Mouse (Mus musculus): ENCODE measurements at regions not wholly inside any gene's neighbourhood (a gene's known extent, or its start where the extent isn't known, plus 50 kb on each side); places are given as distances from the start of the nearest gene placed in this dataset.

GRCm38 (mm10) chr2:71640251-71640650, 93.7 kb upstream of the Dlx2 start:
- no peak for DNase-seq (ENCODE audit: low read depth, low spot score)

GRCm38 (mm10) chr2:71644038-71644470, 97.5 kb upstream of the Dlx2 start:
- peak; percentile 49 for DNase-seq (ENCODE audit: low read depth, low spot score)

- DNase-seq (ENCODE audit: low read depth, low spot score), result no peak
Observed at GRCm38 (mm10) chr2:71647914-71648497, 97.4 kb upstream of the Itga6 start.

DNA sequence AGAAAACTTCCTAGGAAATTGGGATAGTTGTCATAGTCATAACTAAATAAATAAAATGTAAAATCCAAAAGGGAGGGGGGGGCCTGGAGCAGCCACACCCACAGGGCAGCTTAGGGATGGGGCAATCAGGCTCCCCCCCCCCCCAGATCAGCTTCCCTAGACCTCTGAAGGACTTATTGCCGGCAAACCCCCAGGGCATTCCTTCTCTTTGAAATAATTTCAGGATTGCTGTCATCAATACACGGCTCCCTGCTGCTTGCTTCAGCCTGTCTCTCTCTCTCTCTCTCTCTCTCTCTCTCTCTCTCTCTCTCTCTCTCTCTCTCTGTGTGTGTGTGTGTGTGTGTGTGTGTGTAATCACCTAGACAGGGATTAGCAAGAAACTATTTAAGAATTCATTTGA, 93.8 kb upstream of the Itga6 start:
- DNase-seq (ENCODE audit: low read depth, low spot score), result no peak

- DNase-seq (ENCODE audit: low read depth, low spot score), result peak; percentile 36
Observed at GRCm38 (mm10) chr2:71652261-71652801, 93.1 kb upstream of the Itga6 start.

- DNase-seq (ENCODE audit: low read depth, low spot score), result no peak
Observed at GRCm38 (mm10) chr2:71654817-71655503, 90.5 kb upstream of the Itga6 start.

- DNase-seq (ENCODE audit: low read depth, low spot score), result peak; percentile 10
Observed at GRCm38 (mm10) chr2:71655504-71656390, 89.7 kb upstream of the Itga6 start.

DNA sequence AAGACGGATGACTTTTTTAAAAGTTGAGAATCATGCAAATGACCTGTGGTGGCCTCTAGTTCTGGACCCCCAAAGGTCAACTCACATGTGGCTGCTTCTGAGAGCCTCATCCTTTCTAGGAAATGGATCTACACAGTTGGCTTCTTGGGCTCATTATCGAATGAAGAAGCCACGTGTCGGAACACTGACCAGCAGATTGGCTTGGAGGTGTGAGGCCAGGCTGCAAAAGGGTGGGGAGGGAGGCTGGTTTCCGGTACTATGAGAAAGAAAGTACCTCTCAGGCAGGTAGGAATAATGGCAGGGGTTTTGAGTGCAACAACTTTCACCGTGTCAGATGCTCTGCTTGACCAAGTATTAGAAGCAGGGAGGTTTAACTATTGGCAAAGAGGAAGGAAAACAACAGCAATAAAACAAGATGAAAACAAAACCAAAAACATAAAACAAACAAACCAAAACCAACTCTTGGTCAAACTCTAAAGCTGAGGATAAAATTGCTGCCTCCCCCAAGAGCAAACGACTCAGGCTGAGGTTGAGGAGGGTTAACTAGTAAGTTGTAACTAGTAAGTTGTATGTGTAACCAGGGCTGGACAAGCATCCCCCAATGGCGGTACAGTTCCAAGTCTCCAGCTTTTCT, 88.7 kb upstream of the Itga6 start:
- no peak for DNase-seq (ENCODE audit: low read depth, low spot score)

GRCm38 (mm10) chr2:71661438-71661837, 84.0 kb upstream of the Itga6 start:
- no peak for DNase-seq (ENCODE audit: low read depth, low spot score)

GRCm38 (mm10) chr2:71661986-71662385, 83.4 kb upstream of the Itga6 start:
- DNase-seq (ENCODE audit: low read depth, low spot score), result no peak

- DNase-seq (ENCODE audit: low read depth, low spot score), result no peak
Observed at GRCm38 (mm10) chr2:71663453-71663852, 82.0 kb upstream of the Itga6 start.

- no peak for DNase-seq (ENCODE audit: low read depth, low spot score)
Observed at GRCm38 (mm10) chr2:71666927-71667326, 78.5 kb upstream of the Itga6 start.

DNA sequence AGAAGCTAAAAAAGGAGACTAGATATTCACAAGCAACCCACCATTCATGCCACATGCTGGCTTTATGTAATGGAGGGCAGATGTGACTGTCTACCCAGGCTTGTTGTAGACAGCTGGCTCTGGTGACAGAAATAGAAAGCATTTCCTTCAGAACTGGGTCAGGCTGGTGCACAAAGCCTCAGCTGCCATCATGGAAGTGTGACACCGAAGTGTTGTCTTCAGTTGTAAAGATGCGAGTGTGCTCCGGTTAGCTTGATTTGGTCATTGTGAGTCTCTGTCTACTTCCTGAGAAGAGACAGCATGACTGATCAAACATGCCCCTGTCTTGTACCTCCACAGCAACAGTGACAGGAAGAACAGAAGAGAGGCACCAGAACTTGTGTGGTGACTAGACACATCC, 77.7 kb upstream of the Itga6 start:
- peak; percentile 26 for DNase-seq (ENCODE audit: low read depth, low spot score)

DNA sequence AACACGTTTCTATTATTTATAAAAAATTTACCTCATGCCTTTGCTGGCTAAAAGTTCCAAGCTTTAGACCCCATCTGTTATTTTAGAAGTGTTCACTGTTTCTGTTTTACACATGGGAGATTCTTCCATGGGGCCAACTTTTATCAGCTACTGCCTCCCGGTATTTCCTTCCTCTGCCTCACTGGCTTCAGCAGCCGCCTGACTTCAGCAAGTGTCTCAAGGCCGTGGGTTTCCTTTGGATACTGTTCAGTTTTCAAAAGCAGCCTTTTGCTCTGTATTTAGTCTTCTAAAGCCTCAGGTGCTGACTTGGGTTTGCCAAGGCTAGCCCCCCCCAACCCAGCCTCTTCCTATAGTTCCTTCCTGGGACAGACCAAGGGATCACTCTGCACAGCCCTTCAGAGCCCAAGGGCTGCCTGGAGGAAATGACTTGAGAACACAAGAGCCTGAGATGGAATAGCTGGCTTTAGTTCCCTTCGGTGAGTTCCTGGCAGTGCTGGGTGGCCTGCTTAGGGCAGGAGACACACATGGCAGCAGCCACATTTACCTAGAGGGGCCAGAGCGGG, 75.1 kb upstream of the Itga6 start:
- DNase-seq (ENCODE audit: low read depth, low spot score), result no peak

DNA sequence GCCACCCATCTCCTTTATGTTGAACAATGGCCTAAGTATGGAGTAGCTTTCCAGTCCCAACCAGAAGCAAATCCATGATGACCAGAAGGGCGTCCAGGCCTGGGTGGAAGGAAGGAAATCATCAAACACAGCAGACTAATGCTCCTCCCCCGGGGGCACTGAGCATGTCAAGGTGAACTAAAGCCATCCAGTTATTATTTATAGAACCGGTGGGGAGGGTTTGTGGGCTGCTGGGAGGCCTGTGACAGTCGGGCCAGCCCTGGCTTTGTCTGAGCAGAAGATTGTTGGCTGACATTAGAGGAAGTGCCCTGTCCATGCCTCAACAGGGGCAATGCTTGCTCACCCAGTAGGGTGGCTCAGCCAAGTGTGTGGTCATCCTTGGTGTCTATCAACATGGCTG, 74.5 kb upstream of the Itga6 start:
- DNase-seq (ENCODE audit: low read depth, low spot score), result no peak

- no peak for DNase-seq (ENCODE audit: low read depth, low spot score)
Observed at GRCm38 (mm10) chr2:71673087-71673920, 72.1 kb upstream of the Itga6 start.

- DNase-seq (ENCODE audit: low read depth, low spot score), result no peak
Observed at GRCm38 (mm10) chr2:71680746-71681145, 64.7 kb upstream of the Itga6 start.

GRCm38 (mm10) chr2:71681148-71681547, 64.3 kb upstream of the Itga6 start:
- DNase-seq (ENCODE audit: low read depth, low spot score), result no peak

- DNase-seq (ENCODE audit: low read depth, low spot score), result no peak
Observed at GRCm38 (mm10) chr2:71683375-71683774, 62.0 kb upstream of the Itga6 start.

DNA sequence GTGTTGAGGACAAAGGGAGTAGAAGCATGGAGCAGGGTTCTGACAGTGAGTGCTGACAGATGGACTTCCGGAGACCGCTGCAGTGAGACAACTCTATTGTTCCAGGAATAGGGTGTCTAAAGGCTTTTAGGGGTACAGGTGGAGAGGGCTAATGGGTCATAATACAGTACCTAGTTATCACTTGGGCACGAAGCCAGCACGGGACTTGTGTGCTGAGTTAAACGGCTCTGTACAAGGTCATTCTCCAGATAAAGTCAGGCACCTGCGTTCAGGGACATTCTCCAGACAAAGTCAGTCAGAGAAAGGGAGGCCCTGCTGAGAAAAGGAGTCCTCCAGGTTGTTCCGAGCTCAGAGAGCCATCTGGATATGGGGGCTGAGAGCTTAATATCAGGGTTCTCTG, 60.2 kb upstream of the Itga6 start:
- DNase-seq (ENCODE audit: low read depth, low spot score), result no peak

DNA sequence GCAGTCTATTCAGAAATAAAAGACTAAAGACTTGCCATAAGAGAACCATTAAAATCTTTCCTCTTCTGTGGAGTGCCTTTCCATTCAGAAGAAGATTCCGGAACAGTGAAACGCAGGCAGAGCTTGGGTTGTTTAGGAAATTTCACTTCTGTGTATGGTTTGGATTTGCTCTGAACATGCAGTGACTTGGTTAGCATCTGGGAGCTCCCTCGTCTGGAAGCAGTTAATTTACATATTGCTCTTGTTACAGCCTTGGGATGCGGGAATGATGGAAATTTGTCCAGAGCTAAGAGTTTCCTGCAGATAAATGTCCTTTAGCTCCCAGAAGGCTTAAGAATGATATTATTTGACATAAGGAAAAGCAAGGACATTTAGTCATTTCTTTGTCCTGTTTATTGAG, 56.4 kb upstream of the Itga6 start:
- DNase-seq (ENCODE audit: low read depth, low spot score), result no peak
